Mouse (Mus musculus) embryonic facial prominence, embryonic 13.5 days (tissue): ENCODE measurements around the gene Wsb1. TPM values are rescaled to one million over a fixed set of nuclear protein-coding genes. Genes with fewer than 3 reads are reported as not detected.

Source experiments
- polyA plus RNA-seq: library from polyadenylated mRNA; unstranded; fragments of >200 nt; fragmentation: Nextera tagmentation; extraction: Ambion mirVana; gene quantifications from 2 replicates; pipeline ENCODE4 v1.2.1, GENCODE M21; 2015

Gene Wsb1
- polyA plus RNA-seq, 1 experiment from 2014 or later, result 339 TPM

Other genes with a start within 250 kb of the Wsb1 start
- gene Ksr1, start 108.3 kb downstream of the Wsb1 start, polyA plus RNA-seq, result 3.3 and 3.6 TPM in 2 replicates
- gene Gm9964, start 42.2 kb upstream of the Wsb1 start, polyA plus RNA-seq, result not detected in 2 replicates
- gene Nf1, start 85.0 kb upstream of the Wsb1 start, polyA plus RNA-seq, result 7.8 and 8.6 TPM in 2 replicates
- gene Omg, start 249.4 kb upstream of the Wsb1 start, polyA plus RNA-seq, result 0.21 and 0.56 TPM in 2 replicates